Mouse (Mus musculus): ENCODE measurements around the gene Arhgef38. TPM values are rescaled to one million over a fixed set of nuclear protein-coding genes. Genes with fewer than 3 reads are reported as not detected.

The Arhgef38 gene
- polyA plus RNA-seq, 1 experiment from 2014 or later = not detected

GRCm38 (mm10) chr3:133090247-133091120 is 144.3 kb downstream of the Arhgef38 start:
- WGBS = 5% methylated on average over 11 of the region's 11 CpGs
- Histone ChIP-seq H3K27me3 (no peaks in the 10 kb centered on the region), H3K27ac (replicated peaks) (peak overlapping the region; percentile 96; the same call in 1 of the 2 replicates)

GRCm38 (mm10) chr3:133085858-133086257 is 148.9 kb downstream of the Arhgef38 start:
- Histone ChIP-seq H3K36me3 (peaks cover 28% of the 10 kb centered on the region; the same call in 1 of the 2 replicates), H3K4me1 (peaks cover 9% of the 10 kb centered on the region), H3K27ac (replicated peaks) (no peak overlapping the region), H3K9ac (replicated peaks) (no peak overlapping the region), H3K9me3 (no peaks in the 10 kb centered on the region), H3K4me2 (replicated peaks) (no peak overlapping the region), H3K27me3 (no peaks in the 10 kb centered on the region), H3K4me3 (no peak overlapping the region)
- peak; percentile 89 for ATAC-seq (replicated peaks)
- WGBS = 60% methylated on average over 3 of the region's 3 CpGs

More at GRCm38 (mm10) chr3:133090247-133091120, 144.3 kb downstream of the Arhgef38 start:
- H3K4me1 ChIP-seq = peaks cover 25% of the 10 kb centered on the region
- H3K4me2 ChIP-seq (replicated peaks) = peak overlapping the region; percentile 60
- no peaks in the 10 kb centered on the region for H3K9me3 ChIP-seq
- H3K9ac ChIP-seq (replicated peaks) = peak overlapping the region; percentile 81
- ATAC-seq (replicated peaks) = no peak
- peak overlapping the region; percentile 79 for H3K4me3 ChIP-seq
- no peaks in the 10 kb centered on the region for H3K36me3 ChIP-seq

- no peaks in the 10 kb centered on the region for H3K27me3 ChIP-seq
- no peak overlapping the region for H3K27ac ChIP-seq (replicated peaks)
- no peak for ATAC-seq (replicated peaks)
- peaks cover 28% of the 10 kb centered on the region; the same call in 1 of the 2 replicates for H3K36me3 ChIP-seq
- no peaks in the 10 kb centered on the region for H3K4me1 ChIP-seq
- no peak overlapping the region for H3K4me3 ChIP-seq
- no peaks in the 10 kb centered on the region for H3K9me3 ChIP-seq
- WGBS = 91% methylated on average over 5 of the region's 5 CpGs
- no peak overlapping the region for H3K9ac ChIP-seq (replicated peaks)
- no peak overlapping the region for H3K4me2 ChIP-seq (replicated peaks)
These were observed 152.0 kb downstream of the Arhgef38 start for GRCm38 (mm10) chr3:133082736-133083135.

- H3K27me3 ChIP-seq = no peaks in the 10 kb centered on the region
- WGBS = 95% methylated on average over 10 of the region's 10 CpGs
- ATAC-seq (replicated peaks) = no peak
- no peak overlapping the region for H3K4me2 ChIP-seq (replicated peaks)
- H3K4me1 ChIP-seq = no peaks in the 10 kb centered on the region
- no peak overlapping the region for H3K9ac ChIP-seq (replicated peaks)
- no peak overlapping the region for H3K27ac ChIP-seq (replicated peaks)
- H3K4me3 ChIP-seq = no peak overlapping the region
- no peaks in the 10 kb centered on the region for H3K9me3 ChIP-seq
- peaks cover 5% of the 10 kb centered on the region for H3K36me3 ChIP-seq
These were observed 159.2 kb downstream of the Arhgef38 start for GRCm38 (mm10) chr3:133075560-133075959.

Other genes with a start within 250 kb of the Arhgef38 start
- 19.2 and 19.5 TPM in 2 replicates for gene Ints12, start 143.1 kb downstream of the Arhgef38 start, polyA plus RNA-seq (2015; fragmentation: Nextera tagmentation; extraction: Ambion mirVana)
- 4.4 and 4.6 TPM in 2 replicates for gene Gstcd, start 142.9 kb downstream of the Arhgef38 start, polyA plus RNA-seq (2015; fragmentation: Nextera tagmentation; extraction: Ambion mirVana)
- gene Ppa2, start 75.2 kb upstream of the Arhgef38 start, polyA plus RNA-seq (2015; fragmentation: Nextera tagmentation; extraction: Ambion mirVana) = 70.3 and 70.6 TPM in 2 replicates